Mouse (Mus musculus) lung, embryonic 14.5 days (tissue): Measurements from ENCODE around the gene Odf3l2. TPM values are rescaled to one million over a fixed set of nuclear protein-coding genes. Genes with fewer than 3 reads are reported as not detected.

Source experiments
- ATAC-seq: fragments of 200-750 bp; cut with Nextera tagmentation; 2 replicates; pipeline ENCODE4 v1.8.0; 2017; ENCODE audit warnings: mild to moderate bottlenecking, moderate TSS enrichment, moderate library complexity; ENCODE audit not compliant: insufficient read depth
- DNase-seq: peaks from one replicate; pipeline ENCODE4 v3.0.0-alpha.2; 2015
- H3K27ac ChIP-seq: fragments of 300-500 bp; sonication (generic); 2 replicates; pipeline ENCODE4 v1.5.1; 2014; ENCODE audit warnings: low read depth, mild to moderate bottlenecking, moderate library complexity
- H3K27me3 ChIP-seq: fragments of 300-500 bp; sonication (generic); 2 replicates; pipeline ENCODE4 v1.6.1; 2014; ENCODE audit warnings: low read length, control low read depth; ENCODE audit not compliant: insufficient read depth
- H3K36me3 ChIP-seq: fragments of 300-500 bp; sonication (generic); 2 replicates; pipeline ENCODE4 v1.6.1; 2014; ENCODE audit warnings: control low read depth; ENCODE audit not compliant: insufficient read depth
- H3K4me1 ChIP-seq: fragments of 300-500 bp; sonication (generic); 2 replicates; pipeline ENCODE4 v1.6.1; 2014; ENCODE audit warnings: antibody characterized with exemption, control low read depth; ENCODE audit not compliant: insufficient read depth
- H3K4me2 ChIP-seq: fragments of 300-500 bp; sonication (generic); 2 replicates; pipeline ENCODE4 v1.6.1; 2014; ENCODE audit warnings: mild to moderate bottlenecking
- H3K4me3 ChIP-seq: fragments of 300-500 bp; sonication (generic); 2 replicates; pipeline ENCODE4 v1.5.1; 2014; ENCODE audit warnings: low read depth, low read length
- H3K9ac ChIP-seq: fragments of 300-500 bp; sonication (generic); 2 replicates; pipeline ENCODE4 v1.6.1; 2014
- H3K9me3 ChIP-seq: fragments of 300-500 bp; sonication (generic); 2 replicates; pipeline ENCODE4 v1.6.1; 2016; ENCODE audit warnings: low read depth, low read length, control low read depth
- CTCF ChIP-seq: IDR thresholded peaks from 2 replicates; pipeline ENCODE4 v1.5.1; 2016; ENCODE audit warnings: antibody characterized with exemption, low read depth
- WGBS: fragments of 180-500 bp; shearing (Covaris S2); extraction: QIAGEN DNeasy Blood & Tissue Kit; methylation state at CpG from one replicate; pipeline ENCODE4 v1.1.7; 2014; 5-methylcytosine and 5-hydroxymethylcytosine counted together
- polyA plus RNA-seq: library from polyadenylated mRNA; unstranded; fragments of >200 nt; fragmentation: Nextera tagmentation; extraction: Ambion mirVana; gene quantifications from 2 replicates; pipeline ENCODE4 v1.2.1, GENCODE M21; 2014

Gene Odf3l2
- polyA plus RNA-seq, 1 experiment from 2014 or later: not detected

DNA sequence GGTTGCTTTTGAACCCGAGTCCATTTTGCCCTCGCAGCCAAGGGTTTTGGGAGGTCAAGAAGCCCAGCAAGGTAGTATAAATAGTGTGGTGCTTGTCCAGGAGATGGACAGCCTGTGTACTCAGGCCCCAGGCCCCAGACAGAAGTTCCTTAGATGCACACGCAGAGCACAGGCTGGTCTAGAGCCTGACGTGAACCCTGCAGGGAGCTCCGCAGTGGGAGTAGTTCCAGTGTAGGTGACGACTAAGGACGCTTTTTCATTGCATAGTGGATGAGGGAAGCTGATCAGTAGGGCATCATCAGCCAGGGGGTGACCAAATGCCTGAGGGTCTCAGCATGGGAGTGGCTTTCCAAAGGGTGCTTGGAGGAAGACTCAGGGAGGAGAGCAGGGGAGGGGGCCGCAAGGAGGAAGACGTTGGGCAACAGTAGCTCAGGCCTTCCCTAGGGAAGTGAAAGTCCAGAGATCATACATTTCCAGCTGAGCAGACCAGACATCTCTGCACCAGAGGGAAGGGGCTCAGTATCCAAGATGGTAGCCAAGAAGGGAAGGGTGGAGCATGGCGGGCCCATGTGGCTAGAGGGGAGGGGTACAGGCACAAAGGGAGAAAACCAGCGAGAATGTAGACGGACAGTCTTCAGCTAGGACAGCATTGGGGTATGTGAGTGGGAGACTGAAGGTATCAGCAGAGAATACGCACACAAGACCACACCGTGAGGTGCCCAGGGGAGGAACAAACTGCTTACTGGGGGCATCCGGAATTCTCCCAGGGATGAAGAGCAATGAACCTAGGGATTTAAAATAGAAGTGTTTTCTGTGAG lies 24.7 kb upstream of the Odf3l2 start:
- no peaks in the 10 kb centered on the region for H3K27me3 ChIP-seq
- H3K9me3 ChIP-seq: no peaks in the 10 kb centered on the region
- DNase-seq (no peak), ATAC-seq (peak; percentile 28; the same call in 1 of the 2 replicates)
- no peak for TF ChIP-seq CTCF
- peak overlapping the region; percentile 96 for H3K4me2 ChIP-seq
- H3K9ac ChIP-seq: peak overlapping the region; percentile 78
- H3K36me3 ChIP-seq: no peaks in the 10 kb centered on the region
- 33% methylated on average over 15 of the region's 15 CpGs for WGBS
- H3K4me3 ChIP-seq: peak overlapping the region; percentile 97
- peaks cover 9% of the 10 kb centered on the region for H3K4me1 ChIP-seq
- peak overlapping the region; percentile 93; the same call in 1 of the 2 replicates for H3K27ac ChIP-seq

DNA sequence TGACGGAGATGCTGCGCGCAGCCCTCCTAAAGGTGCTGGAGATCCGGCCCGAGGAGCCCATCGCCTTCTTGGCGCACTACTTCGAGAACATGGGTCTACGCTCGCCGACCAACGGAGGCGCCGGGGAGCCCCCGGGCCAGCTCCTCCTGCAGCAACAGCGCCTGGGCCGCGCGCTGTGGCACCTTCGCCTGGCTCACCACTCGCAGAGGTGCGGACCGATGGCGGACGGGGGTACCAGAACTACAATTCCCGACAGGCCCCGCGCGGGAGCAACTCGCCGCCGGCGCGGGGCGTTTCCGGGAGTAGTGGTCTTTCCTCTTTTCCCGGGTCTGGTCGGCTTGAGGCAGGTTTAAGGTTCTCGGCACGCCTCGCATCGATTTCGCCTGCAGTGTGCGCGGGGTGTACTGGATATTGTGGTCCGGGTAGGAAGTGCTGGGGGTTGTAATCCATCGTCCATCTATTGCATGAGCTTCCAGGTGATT lies 24.1 kb upstream of the Odf3l2 start:
- DNase-seq: peak; percentile 87
- peak; percentile 62 for ATAC-seq
- under 1% methylated on average over 47 of the region's 47 CpGs for WGBS

DNA sequence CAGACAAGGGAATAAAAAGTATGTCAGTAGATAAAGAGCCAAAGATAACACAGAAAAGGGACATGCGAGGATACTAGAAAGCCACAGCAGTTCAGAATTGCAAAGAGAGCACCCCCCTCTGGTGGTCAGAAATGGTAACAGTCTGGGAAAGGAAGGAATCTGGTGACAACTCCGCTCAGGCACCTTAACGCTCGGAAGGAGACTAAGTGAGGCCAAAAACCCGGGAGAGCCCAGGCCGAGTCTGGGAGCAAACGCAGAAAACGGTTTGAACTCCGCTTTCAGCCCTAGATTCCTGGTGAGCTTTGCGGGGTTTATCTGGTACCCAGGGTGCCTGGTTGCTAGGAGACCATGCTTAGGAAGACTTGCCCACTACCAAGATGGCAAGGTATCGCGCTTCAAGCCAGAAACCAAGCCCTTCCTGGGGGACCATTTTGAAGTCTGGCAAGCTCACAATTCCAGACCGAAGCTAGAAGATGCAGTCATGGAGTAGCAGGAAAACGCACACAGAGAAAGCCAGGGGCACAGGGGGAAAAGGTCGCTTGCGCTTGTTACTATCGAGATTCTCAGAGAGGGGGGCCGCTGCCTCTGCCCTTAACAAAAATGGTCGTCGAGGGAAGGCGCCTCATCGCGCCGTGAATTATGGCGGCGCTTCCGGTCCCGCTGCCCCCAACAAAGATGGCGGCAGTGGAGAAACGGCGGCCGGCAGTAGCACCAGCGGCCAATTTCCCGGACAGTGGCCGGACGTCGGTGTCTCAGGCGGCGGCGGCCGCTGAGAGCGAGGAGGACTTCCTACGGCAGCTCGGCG lies 23.4 kb upstream of the Odf3l2 start, which contains the start of gene Tpgs1:
Tpgs1 (plus strand) TSS at position 599 of the 805 bp plus-strand sequence.
- ATAC-seq (peak; percentile 82), DNase-seq (peak; percentile 95)
- Histone ChIP-seq H3K27ac (peak within 1 kb of the TSS; percentile 93), H3K9ac (peak within 1 kb of the TSS; percentile 78), H3K4me1 (peaks cover 9% of the 10 kb centered on the region), H3K9me3 (no peaks in the 10 kb centered on the region), H3K4me3 (peak within 1 kb of the TSS; percentile 97), H3K36me3 (no peaks in the 10 kb centered on the region), H3K27me3 (no peaks in the 10 kb centered on the region), H3K4me2 (peak within 1 kb of the TSS; percentile 96)
- TF ChIP-seq CTCF: peak; percentile 88
- under 1% methylated on average over 45 of the region's 45 CpGs for WGBS

More for the DNA sequence above, 24.1 kb upstream of the Odf3l2 start:
- Histone ChIP-seq H3K9ac (peak overlapping the region; percentile 78), H3K27me3 (no peaks in the 10 kb centered on the region), H3K4me3 (peak overlapping the region; percentile 97), H3K36me3 (no peaks in the 10 kb centered on the region), H3K4me2 (peak overlapping the region; percentile 96), H3K4me1 (peaks cover 9% of the 10 kb centered on the region), H3K27ac (peak overlapping the region; percentile 93), H3K9me3 (no peaks in the 10 kb centered on the region)
- TF ChIP-seq CTCF: no peak

GRCm38 (mm10) chr10:79668076-79668475 lies 22.5 kb upstream of the Odf3l2 start:
- WGBS: 71% methylated on average over 5 of the region's 5 CpGs
- H3K4me2 ChIP-seq: no peak overlapping the region
- no peak for ATAC-seq

GRCm38 (mm10) chr10:79666493-79666892 lies 21.0 kb upstream of the Odf3l2 start:
- H3K4me1 ChIP-seq: peaks cover 9% of the 10 kb centered on the region
- DNase-seq: no peak
- no peak overlapping the region for H3K9ac ChIP-seq
- no peaks in the 10 kb centered on the region for H3K36me3 ChIP-seq
- no peak overlapping the region for H3K27ac ChIP-seq
- no peak overlapping the region for H3K4me2 ChIP-seq
- no peaks in the 10 kb centered on the region for H3K27me3 ChIP-seq
- no peak overlapping the region for H3K4me3 ChIP-seq
- 60% methylated on average over 9 of the region's 9 CpGs for WGBS
- no peaks in the 10 kb centered on the region for H3K9me3 ChIP-seq
- TF ChIP-seq CTCF: no peak
- ATAC-seq: no peak

More at GRCm38 (mm10) chr10:79668076-79668475, 22.5 kb upstream of the Odf3l2 start:
- Histone ChIP-seq H3K27ac (no peak overlapping the region), H3K9me3 (no peaks in the 10 kb centered on the region), H3K4me3 (no peak overlapping the region), H3K36me3 (no peaks in the 10 kb centered on the region), H3K4me1 (peaks cover 9% of the 10 kb centered on the region), H3K9ac (no peak overlapping the region), H3K27me3 (no peaks in the 10 kb centered on the region)
- no peak for DNase-seq
- no peak for TF ChIP-seq CTCF

GRCm38 (mm10) chr10:79665051-79665450 lies 19.5 kb upstream of the Odf3l2 start:
- Histone ChIP-seq H3K4me1 (peaks cover under 1% of the 10 kb centered on the region), H3K27ac (no peak overlapping the region), H3K9me3 (no peaks in the 10 kb centered on the region), H3K36me3 (no peaks in the 10 kb centered on the region), H3K4me3 (no peak overlapping the region), H3K27me3 (no peaks in the 10 kb centered on the region), H3K9ac (no peak overlapping the region), H3K4me2 (no peak overlapping the region)
- whole genome bisulfite sequencing: 86% methylated on average over 8 of the region's 8 CpGs
- no peak for TF ChIP-seq CTCF
- no peak for ATAC-seq
- DNase-seq: no peak
